Mouse (Mus musculus): ENCODE data around the gene Pus3.

DNA sequence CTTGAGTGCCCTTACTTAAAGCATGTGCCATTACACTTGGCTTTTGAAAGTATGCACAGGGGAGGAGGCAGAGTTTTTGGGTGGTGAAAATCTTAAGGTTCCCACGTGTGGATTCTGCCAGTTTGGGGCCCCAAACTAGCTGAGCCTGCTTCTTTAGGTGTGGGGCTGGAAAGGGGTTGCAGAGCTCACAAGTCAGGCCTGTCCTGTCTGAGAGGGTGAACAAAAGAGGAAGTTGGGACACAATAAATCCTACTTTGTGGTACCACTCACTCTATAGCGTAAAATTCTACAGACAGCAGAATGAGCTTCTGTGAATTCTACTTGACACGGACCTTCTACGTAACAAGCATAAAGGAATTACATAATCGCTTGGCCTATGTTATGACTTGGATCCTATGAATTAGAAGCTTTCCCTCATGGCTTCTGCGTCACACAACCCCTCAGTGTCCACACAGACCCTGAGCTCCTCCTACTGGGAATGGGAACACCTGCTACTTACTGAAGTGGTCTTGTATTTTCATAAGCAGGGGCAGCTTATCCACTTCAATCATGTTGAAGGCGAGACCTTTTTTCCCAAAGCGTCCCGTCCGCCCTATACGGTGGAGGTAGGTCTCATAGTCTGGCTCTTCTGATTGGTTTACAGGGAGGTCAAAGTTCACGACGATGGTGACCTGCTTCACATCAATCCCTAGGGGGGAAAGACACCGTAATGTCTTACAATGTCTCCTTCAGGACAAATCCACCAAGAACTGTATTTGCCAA, 15.1 kb upstream of the Pus3 start:
- TF ChIP-seq POLR2A (IDR thresholded peaks at IDR 0.05; ENCODE audit: borderline replicate concordance, low read depth, low read length) = no peak
- TF ChIP-seq CTCF (IDR thresholded peaks at IDR 0.05; ENCODE audit: low read depth, low read length) = no peak

Data from bone marrow macrophage, adult 2 months (primary cell).